In genomic region chr9:115477556-115478220, GRCm38 (mm10) we compare ENCODE assay signal across 9 mouse cellular contexts.
"Had no signal": no experiment of that assay in that cellular context is flagged by ENCODE, and none has a peak within 500 bp of the region (broad histone marks: within the 10 kb centered on the region; RNA-seq: fewer than 3 reads in every experiment).

No protein-coding gene starts in this region.

- DNase-seq: kidney, adult 9 months; kidney, postnatal 36 days; liver, embryonic 13.5 days; lung, adult 18-20 months; right cerebral cortex, adult 18-20 months; right cerebral cortex, postnatal 25 days had no signal

- H3K27ac ChIP-seq: kidney, postnatal 0 days; limb, embryonic 13.5 days; liver, embryonic 13.5 days; midbrain, embryonic 13.5 days had no signal

- H3K4me3 ChIP-seq: limb, embryonic 13.5 days; liver, embryonic 13.5 days; midbrain, embryonic 13.5 days had no signal

- H3K36me3 ChIP-seq: limb, embryonic 13.5 days; liver, embryonic 13.5 days; midbrain, embryonic 13.5 days had no signal

- H3K9me3 ChIP-seq: liver, embryonic 13.5 days had no signal

- H3K27me3 ChIP-seq: limb, embryonic 13.5 days; liver, embryonic 13.5 days; midbrain, embryonic 13.5 days had no signal
